Mouse (Mus musculus) forebrain, postnatal 0 days (tissue): Measurements from ENCODE around the gene Vps53. TPM values are rescaled to one million over a fixed set of nuclear protein-coding genes. Genes with fewer than 3 reads are reported as not detected.
A peak's percentile ranks its signal among the peaks of the same experiment; 100 is the strongest.

Experiments
- ATAC-seq: fragments of 200-750 bp; cut with Nextera tagmentation; 2 replicates; pipeline ENCODE4 v1.8.0; 2017; ENCODE audit warnings: mild to moderate bottlenecking, moderate library complexity
- DNase-seq: peaks from one replicate; pipeline ENCODE4 v3.0.0-alpha.2; 2015
- H3K27ac ChIP-seq: fragments of 300-500 bp; sonication (generic); 2 replicates; pipeline ENCODE4 v1.5.1; 2014; ENCODE audit warnings: low read depth, mild to moderate bottlenecking, antibody characterized with exemption, low read length, moderate library complexity, mixed read lengths
- H3K27me3 ChIP-seq: fragments of 300-500 bp; sonication (generic); 2 replicates; pipeline ENCODE4 v1.6.1; 2014; ENCODE audit warnings: mild to moderate bottlenecking, low read length, mixed read lengths; ENCODE audit not compliant: insufficient read depth
- H3K36me3 ChIP-seq: fragments of 300-500 bp; sonication (generic); 2 replicates; pipeline ENCODE4 v1.6.1; 2014; ENCODE audit warnings: mild to moderate bottlenecking, moderate library complexity; ENCODE audit not compliant: insufficient read depth
- H3K4me1 ChIP-seq: fragments of 300-500 bp; sonication (generic); 2 replicates; pipeline ENCODE4 v1.6.1; 2014; ENCODE audit warnings: antibody characterized with exemption; ENCODE audit not compliant: insufficient read depth
- H3K4me2 ChIP-seq: fragments of 300-500 bp; sonication (generic); 2 replicates; pipeline ENCODE4 v1.6.1; 2014; ENCODE audit warnings: low read depth, mild to moderate bottlenecking, moderate library complexity
- H3K4me3 ChIP-seq: fragments of 300-500 bp; sonication (generic); 2 replicates; pipeline ENCODE4 v1.5.1; 2014; ENCODE audit warnings: low read depth, low read length, mixed read lengths
- H3K9ac ChIP-seq: fragments of 300-500 bp; sonication (generic); 2 replicates; pipeline ENCODE4 v1.6.1; 2014; ENCODE audit warnings: mild to moderate bottlenecking
- H3K9me3 ChIP-seq: fragments of 300-500 bp; sonication (generic); 2 replicates; pipeline ENCODE4 v1.6.1; 2016; ENCODE audit warnings: low read length
- CTCF ChIP-seq: sonication (generic); IDR thresholded peaks from 2 replicates; pipeline ENCODE4 v1.5.1; 2016; ENCODE audit warnings: antibody characterized with exemption, control low read depth, low read depth
- WGBS: fragments of 180-500 bp; shearing (Covaris S2); extraction: QIAGEN DNeasy Blood & Tissue Kit; methylation state at CpG from one replicate; pipeline ENCODE4 v1.1.7; 2014; 5-methylcytosine and 5-hydroxymethylcytosine counted together
- polyA plus RNA-seq: library from polyadenylated mRNA; unstranded; fragments of >200 nt; fragmentation: Nextera tagmentation; extraction: Ambion mirVana; gene quantifications from 2 replicates; pipeline ENCODE4 v1.2.1, GENCODE M21; 2015
- total RNA-seq: library from RNA; depleted of rRNA; stranded (reverse); fragments of >200 nt; gene quantifications from 2 replicates; pipeline ENCODE4 v1.2.3, GENCODE M21; 2014; rRNA removed

Gene Vps53
- total and polyA plus RNA-seq, 2 experiments from 2014 or later = 49.4 to 63.2 TPM

- Histone ChIP-seq H3K36me3 (no peaks in the 10 kb centered on the region), H3K27me3 (no peaks in the 10 kb centered on the region), H3K4me1 (no peaks in the 10 kb centered on the region), H3K9me3 (no peaks in the 10 kb centered on the region), H3K4me3 (no peak overlapping the region), H3K27ac (no peak overlapping the region), H3K9ac (no peak overlapping the region), H3K4me2 (no peak overlapping the region)
- 51% methylated on average over 3 of the region's 3 CpGs for whole genome bisulfite sequencing
- peak; percentile 49 for TF ChIP-seq CTCF
- DNase-seq = no peak
- ATAC-seq = no peak
Observed at GRCm38 (mm10) chr11:76001237-76001878, 178.1 kb downstream of the Vps53 start.

- H3K4me1 ChIP-seq = no peaks in the 10 kb centered on the region
- DNase-seq = no peak
- H3K4me2 ChIP-seq = no peak overlapping the region
- no peaks in the 10 kb centered on the region for H3K9me3 ChIP-seq
- WGBS = 80% methylated on average over 5 of the region's 5 CpGs
- H3K27ac ChIP-seq = no peak overlapping the region
- H3K9ac ChIP-seq = no peak overlapping the region
- no peaks in the 10 kb centered on the region for H3K36me3 ChIP-seq
- ATAC-seq = 0 out of 2 replicates have a peak, but pooled peaks have one; percentile 8
- H3K27me3 ChIP-seq = no peaks in the 10 kb centered on the region
- no peak for TF ChIP-seq CTCF
- no peak overlapping the region for H3K4me3 ChIP-seq
Observed at GRCm38 (mm10) chr11:76000701-76001100, 178.7 kb downstream of the Vps53 start.

- peak; percentile 93 for ATAC-seq
- peak within 1 kb of the TSS; percentile 83 for H3K4me2 ChIP-seq
- 13% methylated on average over 36 of the region's 36 CpGs for WGBS
- peak within 1 kb of the TSS; percentile 53 for H3K4me3 ChIP-seq
- H3K27ac ChIP-seq = no peak within 1 kb of the TSS
- no peaks in the 10 kb centered on the region for H3K27me3 ChIP-seq
- peak; percentile 84 for TF ChIP-seq CTCF
- DNase-seq = peak; percentile 89
- H3K36me3 ChIP-seq = no peaks in the 10 kb centered on the region
- peak within 1 kb of the TSS; percentile 53 for H3K9ac ChIP-seq
- H3K4me1 ChIP-seq = no peaks in the 10 kb centered on the region
- no peaks in the 10 kb centered on the region for H3K9me3 ChIP-seq
Observed at GRCm38 (mm10) chr11:75999440-76000155, 179.8 kb downstream of the Vps53 start, which contains the start of gene 1700016K19Rik. 1700016K19Rik (plus strand) TSS chr11:75999912.

Other genes with a start within 250 kb of the Vps53 start
- 1.4 and 1.9 TPM in 2 replicates for gene Rph3al, start 241.2 kb downstream of the Vps53 start, total RNA-seq
- gene Rph3al, start 241.2 kb downstream of the Vps53 start, polyA plus RNA-seq = 1.5 and 2.4 TPM in 2 replicates
- 5.0 and 10.0 TPM in 2 replicates for gene 1700016K19Rik, start 179.7 kb downstream of the Vps53 start, total RNA-seq
- gene 1700016K19Rik, start 179.7 kb downstream of the Vps53 start, polyA plus RNA-seq = 7.7 and 8.0 TPM in 2 replicates
- 11.6 and 12.7 TPM in 2 replicates for gene Rflnb, start 151.9 kb downstream of the Vps53 start, total RNA-seq
- 9.1 and 14.0 TPM in 2 replicates for gene Rflnb, start 151.9 kb downstream of the Vps53 start, polyA plus RNA-seq
- gene Fam57a, start within 50 bp of the Vps53 start, total RNA-seq = 25.1 TPM in 2 replicates
- gene Fam57a, start within 50 bp of the Vps53 start, polyA plus RNA-seq = 14.3 and 17.4 TPM in 2 replicates
- gene Dbil5, start 38.0 kb upstream of the Vps53 start, total RNA-seq = 0.43 TPM in 1 of 2 replicates, not detected in the other
- 0.89 and 1.2 TPM in 2 replicates for gene Dbil5, start 38.0 kb upstream of the Vps53 start, polyA plus RNA-seq
- gene Gemin4, start 38.0 kb upstream of the Vps53 start, total RNA-seq = 11.5 and 12.2 TPM in 2 replicates
- 6.9 and 8.7 TPM in 2 replicates for gene Gemin4, start 38.0 kb upstream of the Vps53 start, polyA plus RNA-seq
- gene Mrm3, start 64.1 kb upstream of the Vps53 start, total RNA-seq = 15.1 and 18.2 TPM in 2 replicates
- 20.8 and 22.2 TPM in 2 replicates for gene Mrm3, start 64.1 kb upstream of the Vps53 start, polyA plus RNA-seq
- gene Glod4, start 64.1 kb upstream of the Vps53 start, total RNA-seq = 79.7 and 90.6 TPM in 2 replicates
- gene Glod4, start 64.1 kb upstream of the Vps53 start, polyA plus RNA-seq = 110 and 126 TPM in 2 replicates
- gene Nxn, start 219.5 kb upstream of the Vps53 start, total RNA-seq = 19.0 and 22.1 TPM in 2 replicates
- gene Nxn, start 219.5 kb upstream of the Vps53 start, polyA plus RNA-seq = 10.7 and 12.7 TPM in 2 replicates
- gene Timm22, start 227.3 kb upstream of the Vps53 start, total RNA-seq = 48.6 and 56.6 TPM in 2 replicates
- 93.2 and 98.2 TPM in 2 replicates for gene Timm22, start 227.3 kb upstream of the Vps53 start, polyA plus RNA-seq